Mouse (Mus musculus): ENCODE measurements around the gene Mettl24. TPM values are rescaled to one million over a fixed set of nuclear protein-coding genes. Genes with fewer than 3 reads are reported as not detected.
A peak's percentile ranks its signal among the peaks of the same experiment; 100 is the strongest.

The Mettl24 gene
- polyA plus RNA-seq, 1 experiment from 2014 or later: 0.43 TPM

- Histone ChIP-seq H3K27ac (no peak overlapping the region), H3K27me3 (peaks cover 5% of the 10 kb centered on the region; the same call in 1 of the 2 replicates), H3K9me3 (no peaks in the 10 kb centered on the region), H3K36me3 (no peaks in the 10 kb centered on the region), H3K9ac (replicated peaks) (no peak overlapping the region), H3K4me1 (replicated peaks) (0 out of 2 replicates have a peak, but pooled peaks cover 8% of the 10 kb centered on the region), H3K4me2 (replicated peaks) (no peak overlapping the region), H3K4me3 (replicated peaks) (no peak overlapping the region)
- WGBS: 80% methylated on average over 2 of the region's 2 CpGs
- no peak for ATAC-seq
Measured at GRCm38 (mm10) chr10:40651676-40652075, 31.4 kb upstream of the Mettl24 start.

- no peak for ATAC-seq
- H3K4me2 ChIP-seq (replicated peaks): no peak overlapping the region
- no peaks in the 10 kb centered on the region for H3K4me1 ChIP-seq (replicated peaks)
- no peaks in the 10 kb centered on the region for H3K27me3 ChIP-seq
- no peak overlapping the region for H3K9ac ChIP-seq (replicated peaks)
- H3K4me3 ChIP-seq (replicated peaks): no peak overlapping the region
- no peak overlapping the region for H3K27ac ChIP-seq
- WGBS: 85% methylated on average over 3 of the region's 3 CpGs
- H3K36me3 ChIP-seq: no peaks in the 10 kb centered on the region
- no peaks in the 10 kb centered on the region for H3K9me3 ChIP-seq
Measured at GRCm38 (mm10) chr10:40665270-40665669, 17.8 kb upstream of the Mettl24 start.

- no peaks in the 10 kb centered on the region for H3K9me3 ChIP-seq
- WGBS: 92% methylated on average over 1 of the region's 1 CpGs
- H3K4me2 ChIP-seq (replicated peaks): no peak overlapping the region
- no peak overlapping the region for H3K4me3 ChIP-seq (replicated peaks)
- no peak overlapping the region for H3K9ac ChIP-seq (replicated peaks)
- no peaks in the 10 kb centered on the region for H3K4me1 ChIP-seq (replicated peaks)
- no peaks in the 10 kb centered on the region for H3K36me3 ChIP-seq
- H3K27me3 ChIP-seq: no peaks in the 10 kb centered on the region
- ATAC-seq: no peak
- no peak overlapping the region for H3K27ac ChIP-seq
Measured at GRCm38 (mm10) chr10:40666943-40667342, 16.1 kb upstream of the Mettl24 start.

GRCm38 (mm10) chr10:40668640-40669039 lies 14.4 kb upstream of the Mettl24 start:
- no peak overlapping the region for H3K4me3 ChIP-seq (replicated peaks)
- no peak overlapping the region for H3K9ac ChIP-seq (replicated peaks)
- H3K4me1 ChIP-seq (replicated peaks): peaks cover 9% of the 10 kb centered on the region
- no peaks in the 10 kb centered on the region for H3K27me3 ChIP-seq
- no peak overlapping the region for H3K27ac ChIP-seq
- H3K4me2 ChIP-seq (replicated peaks): no peak overlapping the region
- H3K36me3 ChIP-seq: no peaks in the 10 kb centered on the region
- no peaks in the 10 kb centered on the region for H3K9me3 ChIP-seq
- no peak for ATAC-seq

GRCm38 (mm10) chr10:40672587-40673296 lies 10.3 kb upstream of the Mettl24 start:
- no peak overlapping the region for H3K4me3 ChIP-seq (replicated peaks)
- H3K9me3 ChIP-seq: no peaks in the 10 kb centered on the region
- H3K27ac ChIP-seq: no peak overlapping the region
- H3K27me3 ChIP-seq: no peaks in the 10 kb centered on the region
- H3K36me3 ChIP-seq: no peaks in the 10 kb centered on the region
- no peak overlapping the region for H3K4me2 ChIP-seq (replicated peaks)
- 45% methylated on average over 8 of the region's 8 CpGs for WGBS
- peaks cover 18% of the 10 kb centered on the region for H3K4me1 ChIP-seq (replicated peaks)
- no peak overlapping the region for H3K9ac ChIP-seq (replicated peaks)
- ATAC-seq: peak; percentile 62

GRCm38 (mm10) chr10:40673297-40673665 lies 9.8 kb upstream of the Mettl24 start:
- Histone ChIP-seq H3K4me1 (replicated peaks) (peaks cover 18% of the 10 kb centered on the region), H3K27ac (no peak overlapping the region), H3K4me3 (replicated peaks) (no peak overlapping the region), H3K9me3 (no peaks in the 10 kb centered on the region), H3K36me3 (no peaks in the 10 kb centered on the region), H3K4me2 (replicated peaks) (no peak overlapping the region), H3K9ac (replicated peaks) (no peak overlapping the region), H3K27me3 (no peaks in the 10 kb centered on the region)
- peak; percentile 9; the same call in 1 of the 2 replicates for ATAC-seq
- 50% methylated on average over 7 of the region's 7 CpGs for WGBS

- 13% methylated on average over 13 of the region's 13 CpGs for WGBS
- peak; percentile 59; the same call in 1 of the 2 replicates for ATAC-seq
Measured at GRCm38 (mm10) chr10:40674151-40674550, 8.9 kb upstream of the Mettl24 start.

GRCm38 (mm10) chr10:40675921-40676320 lies 7.2 kb upstream of the Mettl24 start:
- Histone ChIP-seq H3K4me1 (replicated peaks) (peaks cover 18% of the 10 kb centered on the region), H3K27ac (no peak overlapping the region), H3K4me2 (replicated peaks) (no peak overlapping the region), H3K9ac (replicated peaks) (no peak overlapping the region), H3K27me3 (no peaks in the 10 kb centered on the region), H3K36me3 (no peaks in the 10 kb centered on the region), H3K4me3 (replicated peaks) (no peak overlapping the region), H3K9me3 (no peaks in the 10 kb centered on the region)
- WGBS: 84% methylated on average over 7 of the region's 7 CpGs
- ATAC-seq: no peak

More at GRCm38 (mm10) chr10:40674151-40674550, 8.9 kb upstream of the Mettl24 start:
- Histone ChIP-seq H3K4me1 (replicated peaks) (peaks cover 18% of the 10 kb centered on the region), H3K9ac (replicated peaks) (0 out of 2 replicates have a peak overlapping the region, but pooled peaks have one; percentile 32), H3K9me3 (no peaks in the 10 kb centered on the region), H3K4me2 (replicated peaks) (peak overlapping the region; percentile 48), H3K27me3 (no peaks in the 10 kb centered on the region), H3K36me3 (no peaks in the 10 kb centered on the region), H3K4me3 (replicated peaks) (peak overlapping the region; percentile 7; the same call in 1 of the 2 replicates), H3K27ac (no peak overlapping the region)

GRCm38 (mm10) chr10:40678477-40678876 lies 4.6 kb upstream of the Mettl24 start:
- Histone ChIP-seq H3K4me1 (replicated peaks) (peaks cover 28% of the 10 kb centered on the region), H3K9me3 (no peaks in the 10 kb centered on the region), H3K36me3 (no peaks in the 10 kb centered on the region), H3K4me3 (replicated peaks) (no peak overlapping the region), H3K27me3 (no peaks in the 10 kb centered on the region), H3K4me2 (replicated peaks) (no peak overlapping the region), H3K9ac (replicated peaks) (no peak overlapping the region), H3K27ac (no peak overlapping the region)
- 86% methylated on average over 3 of the region's 3 CpGs for WGBS
- no peak for ATAC-seq

GRCm38 (mm10) chr10:40682470-40682869 lies 612 bp upstream of the Mettl24 start:
- WGBS: 29% methylated on average over 8 of the region's 8 CpGs
- no peaks in the 10 kb centered on the region for H3K36me3 ChIP-seq

GRCm38 (mm10) chr10:40683868-40684253 lies 779 bp downstream of the Mettl24 start:
- peak; percentile 51; the same call in 1 of the 2 replicates for ATAC-seq
- WGBS: 60% methylated on average over 9 of the region's 9 CpGs
- Histone ChIP-seq H3K4me1 (replicated peaks) (peaks cover 27% of the 10 kb centered on the region), H3K4me2 (replicated peaks) (peak overlapping the region; percentile 98), H3K27ac (no peak overlapping the region), H3K4me3 (replicated peaks) (peak overlapping the region; percentile 53), H3K9me3 (no peaks in the 10 kb centered on the region), H3K36me3 (no peaks in the 10 kb centered on the region), H3K9ac (replicated peaks) (no peak overlapping the region), H3K27me3 (0 out of 2 replicates have a peak, but pooled peaks cover 7% of the 10 kb centered on the region)

More at GRCm38 (mm10) chr10:40682470-40682869, 612 bp upstream of the Mettl24 start:
- Histone ChIP-seq H3K4me1 (replicated peaks) (peaks cover 25% of the 10 kb centered on the region), H3K27me3 (0 out of 2 replicates have a peak, but pooled peaks cover 7% of the 10 kb centered on the region), H3K4me2 (replicated peaks) (peak overlapping the region; percentile 98), H3K9ac (replicated peaks) (no peak overlapping the region), H3K4me3 (replicated peaks) (peak overlapping the region; percentile 53; the same call in 1 of the 2 replicates), H3K27ac (no peak overlapping the region), H3K9me3 (no peaks in the 10 kb centered on the region)
- no peak for ATAC-seq

GRCm38 (mm10) chr10:40684326-40684725 lies 1.2 kb downstream of the Mettl24 start:
- Histone ChIP-seq H3K9ac (replicated peaks) (no peak overlapping the region), H3K4me1 (replicated peaks) (peaks cover 27% of the 10 kb centered on the region), H3K36me3 (no peaks in the 10 kb centered on the region), H3K4me3 (replicated peaks) (no peak overlapping the region), H3K27me3 (0 out of 2 replicates have a peak, but pooled peaks cover 7% of the 10 kb centered on the region), H3K4me2 (replicated peaks) (no peak overlapping the region), H3K9me3 (no peaks in the 10 kb centered on the region), H3K27ac (no peak overlapping the region)
- 94% methylated on average over 7 of the region's 7 CpGs for WGBS
- no peak for ATAC-seq
